Mouse (Mus musculus) gastrocnemius, postnatal 25 days (tissue): Measurements from ENCODE around the gene Mis12. TPM values are rescaled to one million over a fixed set of nuclear protein-coding genes. Genes with fewer than 3 reads are reported as not detected.
A peak's percentile ranks its signal among the peaks of the same experiment; 100 is the strongest.

Experiments
- DNase-seq: peaks from one replicate; pipeline ENCODE4 v3.0.0; 2022
- long read RNA-seq, 2 experiments: library from polyadenylated mRNA; stranded (forward); transcript quantifications; one replicate each; pipeline ENCODE4 v2.0.0; 2021
- total RNA-seq, 2 experiments: library from RNA; stranded (reverse); gene quantifications; 1 replicate in 1 of 2; 2 replicates in 1 of 2; pipeline ENCODE4 v1.2.3; 2021

The Mis12 gene
- total RNA-seq: 1 to 10 TPM; 3.9 to 4.8 TPM
- long read RNA-seq, experiment 1, partial matches to known transcripts: 0 of 5 reads
- long read RNA-seq, experiment 1, other reads (novel, unspliced or antisense): 4 of 5 reads
- long read RNA-seq, experiment 2, partial matches to known transcripts: 0 of 6 reads
- long read RNA-seq, experiment 2, other reads (novel, unspliced or antisense): 2 of 6 reads

- peak; percentile 100 for DNase-seq
Observed at GRCm38 (mm10) chr11:71019201-71020068, at the start of gene Mis12, which contains the start of gene Derl2. Gene Mis12, plus strand, starts transcription at chr11:71019611. Gene Derl2, minus strand, starts transcription at chr11:71019841.

- peak; percentile 94 for DNase-seq
Observed at GRCm38 (mm10) chr11:70969821-70970559, 49.4 kb upstream of the Mis12 start, which contains the start of the genes Nup88 and Rpain. Gene Nup88, minus strand, starts transcription at chr11:70969973. Gene Rpain, plus strand, starts transcription at chr11:70970213.

GRCm38 (mm10) chr11:70970560-70971540 is 48.6 kb upstream of the Mis12 start:
- no peak for DNase-seq

GRCm38 (mm10) chr11:70972586-70972985 is 46.8 kb upstream of the Mis12 start:
- DNase-seq: no peak

- DNase-seq: no peak
Observed at GRCm38 (mm10) chr11:70973947-70974346, 45.5 kb upstream of the Mis12 start.

- DNase-seq: no peak
Observed at GRCm38 (mm10) chr11:70975193-70975592, 44.2 kb upstream of the Mis12 start.

GRCm38 (mm10) chr11:70977293-70977692 is 42.1 kb upstream of the Mis12 start:
- DNase-seq: no peak

- no peak for DNase-seq
Observed at GRCm38 (mm10) chr11:70980232-70980631, 39.2 kb upstream of the Mis12 start.

GRCm38 (mm10) chr11:70980751-70981510 is 38.5 kb upstream of the Mis12 start:
- DNase-seq: no peak

GRCm38 (mm10) chr11:70982030-70982429 is 37.4 kb upstream of the Mis12 start:
- no peak for DNase-seq

GRCm38 (mm10) chr11:70982557-70983228 is 36.7 kb upstream of the Mis12 start, which contains the start of gene C1qbp:
Gene C1qbp, minus strand, starts transcription at chr11:70983026.
- DNase-seq: peak; percentile 91

- DNase-seq: no peak
Observed at GRCm38 (mm10) chr11:71001167-71001566, 18.2 kb upstream of the Mis12 start.

- peak; percentile 13 for DNase-seq
Observed at GRCm38 (mm10) chr11:71003611-71004315, 15.6 kb upstream of the Mis12 start.

GRCm38 (mm10) chr11:71004316-71004773 is 15.1 kb upstream of the Mis12 start, which contains the start of gene Dhx33:
Gene Dhx33, minus strand, starts transcription at chr11:71004437.
- DNase-seq: peak; percentile 97

- no peak for DNase-seq
Observed at GRCm38 (mm10) chr11:71005046-71005445, 14.4 kb upstream of the Mis12 start.

GRCm38 (mm10) chr11:71007026-71007425 is 12.4 kb upstream of the Mis12 start:
- no peak for DNase-seq

GRCm38 (mm10) chr11:71007831-71008230 is 11.6 kb upstream of the Mis12 start:
- no peak for DNase-seq

GRCm38 (mm10) chr11:71008321-71008720 is 11.1 kb upstream of the Mis12 start:
- DNase-seq: no peak

GRCm38 (mm10) chr11:71012743-71013142 is 6.7 kb upstream of the Mis12 start:
- no peak for DNase-seq
